Mouse (Mus musculus): Measurements from ENCODE around the gene Gm49345.

DNA sequence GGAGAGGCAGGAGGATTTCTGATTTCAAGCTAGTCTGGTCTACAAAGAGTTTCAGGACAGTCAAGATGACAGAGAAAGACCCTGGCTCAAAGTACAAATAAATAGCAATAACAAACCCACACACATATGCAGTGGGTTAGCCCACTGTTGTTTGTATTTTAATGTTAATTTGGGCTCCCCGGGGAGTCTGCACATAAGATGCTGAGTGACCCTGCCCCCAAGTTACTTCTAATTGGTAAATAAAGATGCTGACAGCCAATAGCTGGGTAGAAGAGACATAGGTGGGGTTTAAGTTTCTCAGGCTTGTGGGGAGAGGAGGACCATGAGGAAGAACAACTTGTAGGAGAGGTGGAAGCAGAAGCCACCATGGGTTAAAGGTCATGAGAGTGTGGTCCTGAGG lies 91.6 kb downstream of the Gm49345 start:
- TF ChIP-seq POLR2A (IDR thresholded peaks at IDR 0.05; ENCODE audit: extremely low read depth, insufficient read depth, low read length): no peak
- no peak for TF ChIP-seq CTCF (IDR thresholded peaks at IDR 0.05; ENCODE audit: extremely low read depth, insufficient read depth, low read length)
